Comparison of ENCODE assay signal across 7 mouse cellular contexts in the genomic region with DNA sequence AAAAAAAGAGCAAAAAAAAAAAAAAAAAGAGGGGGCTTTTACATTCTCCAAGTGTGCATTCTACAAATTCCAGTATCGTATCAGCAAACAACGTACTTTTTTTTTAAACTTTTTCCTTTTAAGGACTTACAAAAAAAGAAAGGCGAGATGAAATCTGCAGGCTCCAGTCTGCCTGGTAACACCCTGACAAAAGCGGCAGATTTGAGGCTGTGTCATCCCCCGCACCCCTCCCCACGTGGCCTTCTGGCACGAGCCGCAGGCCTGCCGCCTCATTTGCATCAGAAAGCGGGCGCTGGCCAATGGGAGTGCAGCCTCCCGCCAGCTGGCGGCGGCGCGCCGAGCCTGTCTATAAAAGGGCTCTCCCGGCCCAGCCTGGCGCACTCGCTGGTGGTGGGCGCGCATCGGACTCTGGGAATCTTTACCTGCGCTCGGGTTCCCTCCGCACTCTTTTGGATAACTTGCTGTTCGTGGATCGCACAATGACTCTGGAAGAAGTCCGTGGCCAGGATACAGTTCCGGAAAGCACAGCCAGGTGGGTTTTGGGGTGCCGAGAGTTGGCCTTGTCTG. TPM values are rescaled to one million over a fixed set of nuclear protein-coding genes. Genes with fewer than 3 reads are reported as not detected.
DNase-seq lines count a peak whose midpoint lies in the region; ATAC-seq lines count a peak whose summit lies in the region.

A gene (plus strand): TSS at position 378 of the 567 bp plus-strand sequence.

- WGBS in embryonic facial prominence, embryonic 12.5 days: under 1% methylated on average over 31 of the region's 31 CpGs
- under 1% methylated on average over 31 of the region's 31 CpGs for WGBS in limb, embryonic 13.5 days
- WGBS in midbrain, embryonic 16.5 days: under 1% methylated on average over 31 of the region's 31 CpGs

- H3K27ac ChIP-seq in embryonic facial prominence, embryonic 12.5 days: peak within 1 kb of the TSS; percentile 81
- peak within 1 kb of the TSS; percentile 72 for H3K27ac ChIP-seq in limb, embryonic 13.5 days
- peak within 1 kb of the TSS; percentile 78 for H3K27ac ChIP-seq in midbrain, embryonic 16.5 days (ENCODE audit: low read length)

- no peaks in the 10 kb centered on the region for H3K9me3 ChIP-seq in embryonic facial prominence, embryonic 12.5 days
- H3K9me3 ChIP-seq in limb, embryonic 13.5 days: no peaks in the 10 kb centered on the region
- H3K9me3 ChIP-seq in midbrain, embryonic 16.5 days (replicated peaks; ENCODE audit: control insufficient read depth, low read length, poor library complexity, severe bottlenecking): no peaks in the 10 kb centered on the region

- DNase-seq in adrenal gland, postnatal 25 days: peak; percentile 96
- DNase-seq in heart, adult 18-20 months: peak; percentile 94 to 97
- DNase-seq in kidney, adult 8-10 months: peak; percentile 93 to 94
- peak; percentile 87 to 94 for DNase-seq in spleen, postnatal 10 days (ENCODE audit: low spot score in 2 of 2)

- no peaks in the 10 kb centered on the region for H3K36me3 ChIP-seq in embryonic facial prominence, embryonic 12.5 days
- H3K36me3 ChIP-seq in limb, embryonic 13.5 days: no peaks in the 10 kb centered on the region
- no peaks in the 10 kb centered on the region for H3K36me3 ChIP-seq in midbrain, embryonic 16.5 days (ENCODE audit: control insufficient read depth, insufficient read depth, low read length)

- H3K27me3 ChIP-seq in embryonic facial prominence, embryonic 12.5 days: peaks cover 7% of the 10 kb centered on the region; the same call in 1 of the 2 replicates
- peaks cover 5% of the 10 kb centered on the region; the same call in 1 of the 2 replicates for H3K27me3 ChIP-seq in limb, embryonic 13.5 days
- H3K27me3 ChIP-seq in midbrain, embryonic 16.5 days (ENCODE audit: control insufficient read depth, insufficient read depth, low read depth, low read length): peaks cover 2% of the 10 kb centered on the region; the same call in 1 of the 2 replicates

- peaks cover 61% of the 10 kb centered on the region for H3K4me1 ChIP-seq in embryonic facial prominence, embryonic 12.5 days
- H3K4me1 ChIP-seq in limb, embryonic 13.5 days: peaks cover 67% of the 10 kb centered on the region
- H3K4me1 ChIP-seq in midbrain, embryonic 16.5 days (ENCODE audit: control insufficient read depth, insufficient read depth, low read length): peaks cover 27% of the 10 kb centered on the region

- peak within 1 kb of the TSS; percentile 69 for H3K9ac ChIP-seq in embryonic facial prominence, embryonic 12.5 days
- H3K9ac ChIP-seq in limb, embryonic 13.5 days: peak within 1 kb of the TSS; percentile 77
- H3K9ac ChIP-seq in midbrain, embryonic 16.5 days (ENCODE audit: low read depth, low read length): peak within 1 kb of the TSS; percentile 76

- peak within 1 kb of the TSS; percentile 97 for H3K4me2 ChIP-seq in embryonic facial prominence, embryonic 12.5 days (replicated peaks)
- H3K4me2 ChIP-seq in limb, embryonic 13.5 days (replicated peaks): peak within 1 kb of the TSS; percentile 94
- H3K4me2 ChIP-seq in midbrain, embryonic 16.5 days (ENCODE audit: low read length): peak within 1 kb of the TSS; percentile 97

- peak; percentile 77 for ATAC-seq in embryonic facial prominence, embryonic 12.5 days (ENCODE audit: insufficient number of reproducible peaks, insufficient read depth, low FRiP score, low TSS enrichment)
- ATAC-seq in limb, embryonic 13.5 days (ENCODE audit: low FRiP score, low read depth): peak; percentile 78
- peak; percentile 82 for ATAC-seq in midbrain, embryonic 16.5 days

- peak within 1 kb of the TSS; percentile 60 for H3K4me3 ChIP-seq in embryonic facial prominence, embryonic 12.5 days
- peak within 1 kb of the TSS; percentile 67 for H3K4me3 ChIP-seq in limb, embryonic 13.5 days
- H3K4me3 ChIP-seq in midbrain, embryonic 16.5 days (ENCODE audit: low read depth, low read length): peak within 1 kb of the TSS; percentile 47

RNA-seq across cellular contexts. Expression of the gene that starts here (rescaled TPM):
- 15.2 and 29.0 TPM in 2 replicates for total RNA-seq in adrenal gland, postnatal 25 days (2021)
- 60.3 TPM in 2 replicates for polyA plus RNA-seq in embryonic facial prominence, embryonic 12.5 days (2016; fragmentation: Nextera tagmentation; extraction: Ambion mirVana)
- total RNA-seq in heart, adult 18-20 months (2021): 10 to 100 TPM; 11.7 to 13.8 TPM
- polyA plus RNA-seq in limb, embryonic 13.5 days (2015; fragmentation: Nextera tagmentation; extraction: Ambion mirVana): 47.3 and 49.5 TPM in 2 replicates
- polyA plus RNA-seq in midbrain, embryonic 16.5 days (2015; fragmentation: Nextera tagmentation; extraction: Ambion mirVana): 44.2 and 45.5 TPM in 2 replicates

Comparison
In these comparisons a context has a peak if more than half of its experiments do, and no peak if none do; other contexts are left out.
1. Peak in every context shown above with its lines: DNase-seq, ATAC-seq, H3K4me3 ChIP-seq and H3K27ac ChIP-seq.